Mouse (Mus musculus): ENCODE measurements around the gene Foxp1. TPM values are rescaled to one million over a fixed set of nuclear protein-coding genes. Genes with fewer than 3 reads are reported as not detected.

The Foxp1 gene
- polyA plus RNA-seq, 1 experiment from 2014 or later, result 91.9 TPM

- Histone ChIP-seq H3K27ac (ENCODE audit: low read depth, low read length) (no peak overlapping the region), H3K36me3 (ENCODE audit: control insufficient read depth, insufficient read depth, low read length) (no peaks in the 10 kb centered on the region), H3K4me1 (replicated peaks; ENCODE audit: control insufficient read depth, insufficient read depth, low read length) (no peaks in the 10 kb centered on the region; the same call in 1 of the 2 replicates), H3K9ac (ENCODE audit: low read depth, low read length) (no peak overlapping the region), H3K4me3 (ENCODE audit: low read depth, low read length) (no peak overlapping the region), H3K9me3 (ENCODE audit: control insufficient read depth, low read length) (no peaks in the 10 kb centered on the region), H3K4me2 (replicated peaks; ENCODE audit: low read depth, low read length) (no peak overlapping the region), H3K27me3 (ENCODE audit: control insufficient read depth, insufficient read depth, low read length) (no peaks in the 10 kb centered on the region)
- 46% methylated on average over 3 of the region's 3 CpGs for WGBS
- ATAC-seq (ENCODE audit: low FRiP score) (no peak), DNase-seq (ENCODE audit: low spot score) (no peak)
Measured at GRCm38 (mm10) chr6:99310171-99310500, 212.4 kb downstream of the Foxp1 start.

DNA sequence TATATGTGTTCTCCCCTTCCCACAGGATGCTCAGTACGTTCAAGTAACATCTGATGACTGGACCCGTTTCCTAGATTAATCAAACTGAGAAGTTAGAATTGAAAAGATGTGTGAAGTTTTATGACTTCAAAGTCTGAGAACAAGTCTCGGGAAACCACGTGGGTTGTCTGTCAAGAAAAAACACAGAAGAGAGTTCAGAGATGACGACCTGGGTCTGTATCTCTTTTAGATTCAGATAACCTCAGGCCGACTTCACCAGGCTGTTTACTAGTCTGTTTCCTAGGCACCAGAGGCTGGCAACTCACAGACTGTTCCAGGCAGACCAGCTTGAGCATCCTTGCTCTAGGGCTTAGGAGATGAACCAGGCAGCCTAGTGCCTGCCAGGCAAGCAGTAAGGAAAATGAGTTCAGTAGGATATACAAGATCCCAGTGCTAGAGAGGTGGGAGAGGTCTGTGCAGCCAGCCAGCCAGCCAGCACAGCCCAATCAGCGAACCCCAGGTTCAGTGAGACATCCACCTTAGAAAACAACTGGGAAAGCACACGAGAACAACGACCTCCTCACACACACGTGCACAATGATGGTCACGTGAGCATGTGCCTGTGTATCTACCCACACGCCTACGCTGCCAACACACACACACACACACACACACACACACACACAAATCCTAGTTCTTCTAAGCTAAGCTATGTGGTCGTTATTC is 212.9 kb downstream of the Foxp1 start:
- H3K27me3 ChIP-seq (ENCODE audit: control insufficient read depth, insufficient read depth, low read length), result no peaks in the 10 kb centered on the region
- H3K9me3 ChIP-seq (ENCODE audit: control insufficient read depth, low read length), result no peaks in the 10 kb centered on the region
- H3K4me1 ChIP-seq (replicated peaks; ENCODE audit: control insufficient read depth, insufficient read depth, low read length), result no peaks in the 10 kb centered on the region; the same call in 1 of the 2 replicates
- no peak overlapping the region for H3K4me2 ChIP-seq (replicated peaks; ENCODE audit: low read depth, low read length)
- no peaks in the 10 kb centered on the region for H3K36me3 ChIP-seq (ENCODE audit: control insufficient read depth, insufficient read depth, low read length)
- 77% methylated on average over 14 of the region's 14 CpGs for WGBS
- H3K27ac ChIP-seq (ENCODE audit: low read depth, low read length), result no peak overlapping the region
- DNase-seq (ENCODE audit: low spot score) (no peak), ATAC-seq (ENCODE audit: low FRiP score) (no peak)
- H3K4me3 ChIP-seq (ENCODE audit: low read depth, low read length), result no peak overlapping the region
- H3K9ac ChIP-seq (ENCODE audit: low read depth, low read length), result no peak overlapping the region

GRCm38 (mm10) chr6:99305751-99306150 is 216.8 kb downstream of the Foxp1 start:
- DNase-seq (ENCODE audit: low spot score) (no peak), ATAC-seq (ENCODE audit: low FRiP score) (no peak)
- Histone ChIP-seq H3K4me1 (replicated peaks; ENCODE audit: control insufficient read depth, insufficient read depth, low read length) (no peaks in the 10 kb centered on the region; the same call in 1 of the 2 replicates), H3K27me3 (ENCODE audit: control insufficient read depth, insufficient read depth, low read length) (no peaks in the 10 kb centered on the region), H3K4me3 (ENCODE audit: low read depth, low read length) (no peak overlapping the region), H3K9ac (ENCODE audit: low read depth, low read length) (no peak overlapping the region), H3K27ac (ENCODE audit: low read depth, low read length) (no peak overlapping the region), H3K9me3 (ENCODE audit: control insufficient read depth, low read length) (no peaks in the 10 kb centered on the region), H3K4me2 (replicated peaks; ENCODE audit: low read depth, low read length) (no peak overlapping the region), H3K36me3 (ENCODE audit: control insufficient read depth, insufficient read depth, low read length) (no peaks in the 10 kb centered on the region)
- 87% methylated on average over 3 of the region's 3 CpGs for WGBS

DNA sequence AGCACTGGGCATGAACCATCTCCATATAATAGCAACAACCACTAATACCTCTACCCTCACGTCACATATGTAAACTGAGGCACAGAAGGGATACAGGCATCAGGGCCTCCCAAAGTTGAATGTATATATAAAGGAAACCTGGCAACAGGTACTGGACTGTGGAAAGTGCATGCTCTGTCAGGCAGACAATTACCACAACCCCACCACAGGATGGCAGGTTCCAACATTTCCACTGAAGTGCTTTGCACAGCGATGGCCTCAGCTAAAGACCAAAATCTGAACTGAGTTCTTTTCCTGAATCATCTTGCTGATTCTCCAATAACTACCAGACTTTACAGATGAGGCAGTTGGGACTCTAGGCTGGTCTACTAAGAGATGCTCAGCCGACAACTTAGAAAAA is 217.3 kb downstream of the Foxp1 start:
- no peak overlapping the region for H3K4me2 ChIP-seq (replicated peaks; ENCODE audit: low read depth, low read length)
- DNase-seq (ENCODE audit: low spot score), result no peak
- WGBS, result 92% methylated on average over 3 of the region's 3 CpGs
- no peaks in the 10 kb centered on the region; the same call in 1 of the 2 replicates for H3K4me1 ChIP-seq (replicated peaks; ENCODE audit: control insufficient read depth, insufficient read depth, low read length)
- H3K9ac ChIP-seq (ENCODE audit: low read depth, low read length), result no peak overlapping the region
- no peak overlapping the region for H3K27ac ChIP-seq (ENCODE audit: low read depth, low read length)
- no peaks in the 10 kb centered on the region for H3K27me3 ChIP-seq (ENCODE audit: control insufficient read depth, insufficient read depth, low read length)
- H3K36me3 ChIP-seq (ENCODE audit: control insufficient read depth, insufficient read depth, low read length), result no peaks in the 10 kb centered on the region
- no peak overlapping the region for H3K4me3 ChIP-seq (ENCODE audit: low read depth, low read length)
- ATAC-seq (ENCODE audit: low FRiP score), result no peak
- H3K9me3 ChIP-seq (ENCODE audit: control insufficient read depth, low read length), result no peaks in the 10 kb centered on the region

GRCm38 (mm10) chr6:99302662-99303435 is 219.7 kb downstream of the Foxp1 start:
- H3K9me3 ChIP-seq (ENCODE audit: control insufficient read depth, low read length), result no peaks in the 10 kb centered on the region
- H3K36me3 ChIP-seq (ENCODE audit: control insufficient read depth, insufficient read depth, low read length), result no peaks in the 10 kb centered on the region
- H3K9ac ChIP-seq (ENCODE audit: low read depth, low read length), result no peak overlapping the region
- H3K4me3 ChIP-seq (ENCODE audit: low read depth, low read length), result no peak overlapping the region
- H3K27me3 ChIP-seq (ENCODE audit: control insufficient read depth, insufficient read depth, low read length), result no peaks in the 10 kb centered on the region
- H3K4me1 ChIP-seq (replicated peaks; ENCODE audit: control insufficient read depth, insufficient read depth, low read length), result no peaks in the 10 kb centered on the region
- no peak overlapping the region for H3K4me2 ChIP-seq (replicated peaks; ENCODE audit: low read depth, low read length)
- DNase-seq (ENCODE audit: low spot score), result no peak
- WGBS, result 87% methylated on average over 6 of the region's 6 CpGs
- H3K27ac ChIP-seq (ENCODE audit: low read depth, low read length), result no peak overlapping the region
- ATAC-seq (ENCODE audit: low FRiP score), result no peak

DNA sequence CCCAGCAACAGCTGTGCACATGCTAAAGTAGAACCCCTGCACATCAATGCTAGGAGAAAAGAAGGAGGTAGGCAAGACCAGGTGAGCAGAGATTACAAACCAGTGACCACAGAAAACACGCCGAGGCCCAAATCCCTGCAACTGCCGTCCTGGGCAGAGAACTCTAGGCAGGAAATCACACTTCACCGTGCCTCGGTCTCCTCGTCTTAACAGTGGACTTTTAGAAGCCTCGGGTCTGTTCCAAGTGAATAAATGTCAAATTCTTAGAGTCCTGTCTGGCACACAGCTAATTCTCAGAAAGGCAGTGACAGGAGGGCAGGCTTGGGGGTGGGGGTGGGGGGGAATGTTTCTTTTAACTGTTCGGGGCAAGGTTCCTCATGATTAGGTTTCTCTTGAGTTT is 220.6 kb downstream of the Foxp1 start:
- H3K36me3 ChIP-seq (ENCODE audit: control insufficient read depth, insufficient read depth, low read length), result no peaks in the 10 kb centered on the region
- no peaks in the 10 kb centered on the region for H3K9me3 ChIP-seq (ENCODE audit: control insufficient read depth, low read length)
- H3K4me3 ChIP-seq (ENCODE audit: low read depth, low read length), result no peak overlapping the region
- no peak for DNase-seq (ENCODE audit: low spot score)
- H3K9ac ChIP-seq (ENCODE audit: low read depth, low read length), result no peak overlapping the region
- H3K4me2 ChIP-seq (replicated peaks; ENCODE audit: low read depth, low read length), result no peak overlapping the region
- H3K27me3 ChIP-seq (ENCODE audit: control insufficient read depth, insufficient read depth, low read length), result no peaks in the 10 kb centered on the region
- no peak for ATAC-seq (ENCODE audit: low FRiP score)
- H3K27ac ChIP-seq (ENCODE audit: low read depth, low read length), result no peak overlapping the region
- 80% methylated on average over 8 of the region's 8 CpGs for WGBS
- H3K4me1 ChIP-seq (replicated peaks; ENCODE audit: control insufficient read depth, insufficient read depth, low read length), result no peaks in the 10 kb centered on the region

- DNase-seq (ENCODE audit: low spot score) (no peak), ATAC-seq (ENCODE audit: low FRiP score) (no peak)
- Histone ChIP-seq H3K27ac (ENCODE audit: low read depth, low read length) (no peak overlapping the region), H3K4me2 (replicated peaks; ENCODE audit: low read depth, low read length) (no peak overlapping the region), H3K4me3 (ENCODE audit: low read depth, low read length) (no peak overlapping the region), H3K27me3 (ENCODE audit: control insufficient read depth, insufficient read depth, low read length) (no peaks in the 10 kb centered on the region), H3K9ac (ENCODE audit: low read depth, low read length) (no peak overlapping the region), H3K9me3 (ENCODE audit: control insufficient read depth, low read length) (no peaks in the 10 kb centered on the region), H3K4me1 (replicated peaks; ENCODE audit: control insufficient read depth, insufficient read depth, low read length) (no peaks in the 10 kb centered on the region), H3K36me3 (ENCODE audit: control insufficient read depth, insufficient read depth, low read length) (no peaks in the 10 kb centered on the region)
- WGBS, result 94% methylated on average over 6 of the region's 6 CpGs
Measured at GRCm38 (mm10) chr6:99300235-99300634, 222.3 kb downstream of the Foxp1 start.

DNA sequence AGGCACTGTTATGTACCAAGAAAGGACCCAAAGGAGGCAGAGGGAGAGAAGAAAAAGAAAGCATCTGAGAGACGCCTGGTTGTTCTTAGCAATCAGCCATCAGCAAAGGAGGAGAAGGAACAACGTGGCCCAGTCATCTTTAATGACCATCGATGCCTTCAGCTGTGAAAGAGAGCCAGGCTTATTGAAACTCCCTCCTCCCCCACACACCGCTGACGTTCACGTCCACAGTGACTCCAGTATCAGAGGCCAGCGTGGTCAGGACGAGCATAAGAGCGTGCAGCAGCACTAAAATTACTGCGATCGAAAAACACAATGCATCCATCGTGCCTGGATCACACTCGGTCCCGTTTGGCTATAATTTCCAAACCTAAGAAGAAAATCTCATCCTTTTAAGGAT is 223.3 kb downstream of the Foxp1 start:
- no peak overlapping the region for H3K27ac ChIP-seq (ENCODE audit: low read depth, low read length)
- ATAC-seq (ENCODE audit: low FRiP score) (no peak), DNase-seq (ENCODE audit: low spot score) (no peak)
- H3K9me3 ChIP-seq (ENCODE audit: control insufficient read depth, low read length), result no peaks in the 10 kb centered on the region
- no peak overlapping the region for H3K4me2 ChIP-seq (replicated peaks; ENCODE audit: low read depth, low read length)
- no peaks in the 10 kb centered on the region for H3K36me3 ChIP-seq (ENCODE audit: control insufficient read depth, insufficient read depth, low read length)
- 81% methylated on average over 14 of the region's 14 CpGs for WGBS
- no peaks in the 10 kb centered on the region for H3K4me1 ChIP-seq (replicated peaks; ENCODE audit: control insufficient read depth, insufficient read depth, low read length)
- H3K27me3 ChIP-seq (ENCODE audit: control insufficient read depth, insufficient read depth, low read length), result no peaks in the 10 kb centered on the region
- no peak overlapping the region for H3K4me3 ChIP-seq (ENCODE audit: low read depth, low read length)
- no peak overlapping the region for H3K9ac ChIP-seq (ENCODE audit: low read depth, low read length)

- ATAC-seq (ENCODE audit: low FRiP score) (no peak), DNase-seq (ENCODE audit: low spot score) (no peak)
- Histone ChIP-seq H3K36me3 (ENCODE audit: control insufficient read depth, insufficient read depth, low read length) (no peaks in the 10 kb centered on the region), H3K4me1 (replicated peaks; ENCODE audit: control insufficient read depth, insufficient read depth, low read length) (no peaks in the 10 kb centered on the region), H3K9me3 (ENCODE audit: control insufficient read depth, low read length) (no peaks in the 10 kb centered on the region), H3K4me2 (replicated peaks; ENCODE audit: low read depth, low read length) (no peak overlapping the region), H3K4me3 (ENCODE audit: low read depth, low read length) (no peak overlapping the region), H3K9ac (ENCODE audit: low read depth, low read length) (no peak overlapping the region), H3K27me3 (ENCODE audit: control insufficient read depth, insufficient read depth, low read length) (no peaks in the 10 kb centered on the region), H3K27ac (ENCODE audit: low read depth, low read length) (no peak overlapping the region)
- 91% methylated on average over 5 of the region's 5 CpGs for WGBS
Measured at GRCm38 (mm10) chr6:99297535-99297934, 225.0 kb downstream of the Foxp1 start.

Measured in hindbrain, embryonic 11.5 days (tissue).